Mouse (Mus musculus): ENCODE measurements around the gene Dpp4. TPM values are rescaled to one million over a fixed set of nuclear protein-coding genes. Genes with fewer than 3 reads are reported as not detected.

Dpp4 gene
- polyA plus RNA-seq, 1 experiment from 2014 or later, result 0.88 TPM

GRCm38 (mm10) chr2:62392098-62392497 is 19.9 kb downstream of the Dpp4 start:
- no peak overlapping the region for H3K27ac ChIP-seq (replicated peaks; ENCODE audit: low read depth, low read length)
- H3K9ac ChIP-seq (replicated peaks; ENCODE audit: low read length), result no peak overlapping the region
- no peaks in the 10 kb centered on the region for H3K4me1 ChIP-seq (ENCODE audit: control insufficient read depth, insufficient read depth, low read length)
- no peak overlapping the region for H3K4me3 ChIP-seq (ENCODE audit: low read depth, low read length)
- no peaks in the 10 kb centered on the region for H3K36me3 ChIP-seq (replicated peaks; ENCODE audit: control insufficient read depth, insufficient read depth, low read depth, low read length)
- H3K27me3 ChIP-seq (ENCODE audit: control insufficient read depth, insufficient read depth, low read length), result no peaks in the 10 kb centered on the region
- no peak for DNase-seq (ENCODE audit: low spot score)
- WGBS, result 87% methylated on average over 3 of the region's 3 CpGs
- no peak overlapping the region for H3K4me2 ChIP-seq (ENCODE audit: low read depth, low read length)
- no peaks in the 10 kb centered on the region for H3K9me3 ChIP-seq (replicated peaks; ENCODE audit: control insufficient read depth, low read length)
- no peak for ATAC-seq (replicated peaks; ENCODE audit: insufficient number of reproducible peaks, low FRiP score, low TSS enrichment, low read depth)

GRCm38 (mm10) chr2:62390961-62391461 is 21.0 kb downstream of the Dpp4 start:
- DNase-seq (ENCODE audit: low spot score) (no peak), ATAC-seq (replicated peaks; ENCODE audit: insufficient number of reproducible peaks, low FRiP score, low TSS enrichment, low read depth) (no peak)
- Histone ChIP-seq H3K9ac (replicated peaks; ENCODE audit: low read length) (no peak overlapping the region), H3K9me3 (replicated peaks; ENCODE audit: control insufficient read depth, low read length) (no peaks in the 10 kb centered on the region), H3K36me3 (replicated peaks; ENCODE audit: control insufficient read depth, insufficient read depth, low read depth, low read length) (no peaks in the 10 kb centered on the region), H3K27ac (replicated peaks; ENCODE audit: low read depth, low read length) (no peak overlapping the region), H3K4me1 (ENCODE audit: control insufficient read depth, insufficient read depth, low read length) (no peaks in the 10 kb centered on the region), H3K4me3 (ENCODE audit: low read depth, low read length) (no peak overlapping the region), H3K27me3 (ENCODE audit: control insufficient read depth, insufficient read depth, low read length) (no peaks in the 10 kb centered on the region), H3K4me2 (ENCODE audit: low read depth, low read length) (no peak overlapping the region)
- WGBS, result 92% methylated on average over 12 of the region's 12 CpGs

GRCm38 (mm10) chr2:62390305-62390704 is 21.7 kb downstream of the Dpp4 start:
- Histone ChIP-seq H3K27me3 (ENCODE audit: control insufficient read depth, insufficient read depth, low read length) (no peaks in the 10 kb centered on the region), H3K4me2 (ENCODE audit: low read depth, low read length) (no peak overlapping the region), H3K9me3 (replicated peaks; ENCODE audit: control insufficient read depth, low read length) (no peaks in the 10 kb centered on the region), H3K4me1 (ENCODE audit: control insufficient read depth, insufficient read depth, low read length) (no peaks in the 10 kb centered on the region), H3K9ac (replicated peaks; ENCODE audit: low read length) (no peak overlapping the region), H3K27ac (replicated peaks; ENCODE audit: low read depth, low read length) (no peak overlapping the region), H3K4me3 (ENCODE audit: low read depth, low read length) (no peak overlapping the region), H3K36me3 (replicated peaks; ENCODE audit: control insufficient read depth, insufficient read depth, low read depth, low read length) (no peaks in the 10 kb centered on the region)
- DNase-seq (ENCODE audit: low spot score) (no peak), ATAC-seq (replicated peaks; ENCODE audit: insufficient number of reproducible peaks, low FRiP score, low TSS enrichment, low read depth) (no peak)
- 67% methylated on average over 3 of the region's 3 CpGs for WGBS

GRCm38 (mm10) chr2:62388841-62389240 is 23.2 kb downstream of the Dpp4 start:
- no peak overlapping the region for H3K9ac ChIP-seq (replicated peaks; ENCODE audit: low read length)
- H3K27me3 ChIP-seq (ENCODE audit: control insufficient read depth, insufficient read depth, low read length), result no peaks in the 10 kb centered on the region
- H3K4me3 ChIP-seq (ENCODE audit: low read depth, low read length), result no peak overlapping the region
- ATAC-seq (replicated peaks; ENCODE audit: insufficient number of reproducible peaks, low FRiP score, low TSS enrichment, low read depth) (no peak), DNase-seq (ENCODE audit: low spot score) (no peak)
- H3K27ac ChIP-seq (replicated peaks; ENCODE audit: low read depth, low read length), result no peak overlapping the region
- no peaks in the 10 kb centered on the region for H3K4me1 ChIP-seq (ENCODE audit: control insufficient read depth, insufficient read depth, low read length)
- H3K4me2 ChIP-seq (ENCODE audit: low read depth, low read length), result no peak overlapping the region
- WGBS, result 89% methylated on average over 4 of the region's 4 CpGs
- H3K36me3 ChIP-seq (replicated peaks; ENCODE audit: control insufficient read depth, insufficient read depth, low read depth, low read length), result no peaks in the 10 kb centered on the region
- no peaks in the 10 kb centered on the region for H3K9me3 ChIP-seq (replicated peaks; ENCODE audit: control insufficient read depth, low read length)

GRCm38 (mm10) chr2:62383196-62383595 is 28.8 kb downstream of the Dpp4 start:
- WGBS, result 88% methylated on average over 4 of the region's 4 CpGs
- DNase-seq (ENCODE audit: low spot score) (no peak), ATAC-seq (replicated peaks; ENCODE audit: insufficient number of reproducible peaks, low FRiP score, low TSS enrichment, low read depth) (no peak)
- no peaks in the 10 kb centered on the region for H3K9me3 ChIP-seq (replicated peaks; ENCODE audit: control insufficient read depth, low read length)
- no peak overlapping the region for H3K9ac ChIP-seq (replicated peaks; ENCODE audit: low read length)
- no peak overlapping the region for H3K27ac ChIP-seq (replicated peaks; ENCODE audit: low read depth, low read length)
- H3K36me3 ChIP-seq (replicated peaks; ENCODE audit: control insufficient read depth, insufficient read depth, low read depth, low read length), result no peaks in the 10 kb centered on the region
- no peaks in the 10 kb centered on the region for H3K27me3 ChIP-seq (ENCODE audit: control insufficient read depth, insufficient read depth, low read length)
- no peak overlapping the region for H3K4me3 ChIP-seq (ENCODE audit: low read depth, low read length)
- no peaks in the 10 kb centered on the region for H3K4me1 ChIP-seq (ENCODE audit: control insufficient read depth, insufficient read depth, low read length)
- no peak overlapping the region for H3K4me2 ChIP-seq (ENCODE audit: low read depth, low read length)

DNA sequence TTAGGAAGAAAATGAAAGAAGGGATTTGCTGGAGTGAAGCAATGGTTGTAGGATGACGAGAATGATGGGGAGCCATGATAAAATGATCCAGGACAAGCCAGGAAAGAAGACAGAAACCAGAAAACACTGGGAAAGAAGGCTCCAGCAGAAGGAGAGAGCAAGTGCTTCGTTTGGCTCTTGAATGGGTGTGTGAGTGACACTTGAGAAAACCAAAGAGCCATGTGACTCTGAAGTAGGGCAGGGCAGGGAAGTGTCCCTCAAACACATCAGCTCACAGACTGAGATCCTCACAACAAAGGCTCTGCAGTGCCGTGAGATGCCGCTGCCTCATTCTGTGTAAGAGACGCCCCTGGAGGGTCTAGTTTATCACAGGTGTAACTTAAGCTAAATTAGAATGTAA is 29.6 kb downstream of the Dpp4 start:
- H3K27me3 ChIP-seq (ENCODE audit: control insufficient read depth, insufficient read depth, low read length), result no peaks in the 10 kb centered on the region
- no peaks in the 10 kb centered on the region for H3K9me3 ChIP-seq (replicated peaks; ENCODE audit: control insufficient read depth, low read length)
- no peak overlapping the region for H3K9ac ChIP-seq (replicated peaks; ENCODE audit: low read length)
- no peaks in the 10 kb centered on the region for H3K4me1 ChIP-seq (ENCODE audit: control insufficient read depth, insufficient read depth, low read length)
- H3K4me2 ChIP-seq (ENCODE audit: low read depth, low read length), result no peak overlapping the region
- no peak overlapping the region for H3K27ac ChIP-seq (replicated peaks; ENCODE audit: low read depth, low read length)
- WGBS, result 68% methylated on average over 5 of the region's 5 CpGs
- DNase-seq (ENCODE audit: low spot score) (no peak), ATAC-seq (replicated peaks; ENCODE audit: insufficient number of reproducible peaks, low FRiP score, low TSS enrichment, low read depth) (no peak)
- H3K36me3 ChIP-seq (replicated peaks; ENCODE audit: control insufficient read depth, insufficient read depth, low read depth, low read length), result no peaks in the 10 kb centered on the region
- H3K4me3 ChIP-seq (ENCODE audit: low read depth, low read length), result no peak overlapping the region

DNA sequence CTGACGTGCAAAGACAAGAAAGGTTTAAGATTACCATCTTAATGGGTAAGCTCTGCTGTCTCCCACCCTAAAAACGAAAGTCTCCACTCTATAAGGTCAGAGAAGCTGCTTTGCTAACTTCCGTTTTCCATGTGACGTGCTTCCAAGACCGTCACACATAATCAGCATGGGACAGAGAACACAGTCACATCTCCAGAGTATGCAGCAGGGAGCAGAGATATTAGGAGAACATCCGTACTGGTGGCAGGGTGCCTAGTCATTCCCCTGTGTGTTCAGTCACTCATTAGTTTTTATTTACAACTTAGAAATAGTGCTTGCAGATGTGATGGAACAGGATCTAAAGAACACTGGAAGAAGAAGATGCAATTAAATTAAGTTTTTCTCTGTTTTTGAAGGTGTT is 30.3 kb downstream of the Dpp4 start:
- ATAC-seq (replicated peaks; ENCODE audit: insufficient number of reproducible peaks, low FRiP score, low TSS enrichment, low read depth), result no peak

GRCm38 (mm10) chr2:62373692-62374091 is 38.3 kb downstream of the Dpp4 start:
- Histone ChIP-seq H3K27me3 (ENCODE audit: control insufficient read depth, insufficient read depth, low read length) (no peaks in the 10 kb centered on the region), H3K4me3 (ENCODE audit: low read depth, low read length) (no peak overlapping the region), H3K9me3 (replicated peaks; ENCODE audit: control insufficient read depth, low read length) (no peaks in the 10 kb centered on the region), H3K36me3 (replicated peaks; ENCODE audit: control insufficient read depth, insufficient read depth, low read depth, low read length) (no peaks in the 10 kb centered on the region), H3K4me1 (ENCODE audit: control insufficient read depth, insufficient read depth, low read length) (no peaks in the 10 kb centered on the region), H3K9ac (replicated peaks; ENCODE audit: low read length) (no peak overlapping the region), H3K27ac (replicated peaks; ENCODE audit: low read depth, low read length) (no peak overlapping the region), H3K4me2 (ENCODE audit: low read depth, low read length) (no peak overlapping the region)
- DNase-seq (ENCODE audit: low spot score) (no peak), ATAC-seq (replicated peaks; ENCODE audit: insufficient number of reproducible peaks, low FRiP score, low TSS enrichment, low read depth) (no peak)
- 69% methylated on average over 11 of the region's 11 CpGs for WGBS

More for the DNA sequence above, 30.3 kb downstream of the Dpp4 start:
- WGBS, result 85% methylated on average over 6 of the region's 6 CpGs
- Histone ChIP-seq H3K9ac (replicated peaks; ENCODE audit: low read length) (no peak overlapping the region), H3K4me2 (ENCODE audit: low read depth, low read length) (no peak overlapping the region), H3K27me3 (ENCODE audit: control insufficient read depth, insufficient read depth, low read length) (no peaks in the 10 kb centered on the region), H3K36me3 (replicated peaks; ENCODE audit: control insufficient read depth, insufficient read depth, low read depth, low read length) (no peaks in the 10 kb centered on the region), H3K4me3 (ENCODE audit: low read depth, low read length) (no peak overlapping the region), H3K9me3 (replicated peaks; ENCODE audit: control insufficient read depth, low read length) (no peaks in the 10 kb centered on the region), H3K4me1 (ENCODE audit: control insufficient read depth, insufficient read depth, low read length) (no peaks in the 10 kb centered on the region), H3K27ac (replicated peaks; ENCODE audit: low read depth, low read length) (no peak overlapping the region)
- DNase-seq (ENCODE audit: low spot score), result no peak
